Mouse (Mus musculus) lung, postnatal 25 days (tissue): ENCODE results near the gene Asb1.

ENCODE experiments used
- DNase-seq: peaks from one replicate; pipeline ENCODE4 v3.0.0; 2022; ENCODE audit warnings: low spot score

The Asb1 gene

GRCm38 (mm10) chr1:91540271-91540826 is at the start of gene Asb1:
Gene Asb1 (plus strand): TSS chr1:91540544.
- peak; percentile 98 for DNase-seq

GRCm38 (mm10) chr1:91492740-91493139 is 47.6 kb upstream of the Asb1 start:
- no peak for DNase-seq

- no peak for DNase-seq
Observed at GRCm38 (mm10) chr1:91493938-91494337, 46.4 kb upstream of the Asb1 start.

- peak; percentile 94 for DNase-seq
Observed at GRCm38 (mm10) chr1:91494457-91495140, 45.7 kb upstream of the Asb1 start, which contains the start of gene Traf3ip1. Gene Traf3ip1 (plus strand): TSS chr1:91494647.

- no peak for DNase-seq
Observed at GRCm38 (mm10) chr1:91495321-91495720, 45.0 kb upstream of the Asb1 start.

GRCm38 (mm10) chr1:91498579-91498978 is 41.8 kb upstream of the Asb1 start:
- no peak for DNase-seq

- no peak for DNase-seq
Observed at GRCm38 (mm10) chr1:91504615-91505014, 35.7 kb upstream of the Asb1 start.

- no peak for DNase-seq
Observed at GRCm38 (mm10) chr1:91514916-91515315, 25.4 kb upstream of the Asb1 start.

- no peak for DNase-seq
Observed at GRCm38 (mm10) chr1:91515642-91516041, 24.7 kb upstream of the Asb1 start.

- DNase-seq = peak; percentile 56
Observed at GRCm38 (mm10) chr1:91523759-91524158, 16.6 kb upstream of the Asb1 start.

GRCm38 (mm10) chr1:91525838-91526237 is 14.5 kb upstream of the Asb1 start:
- DNase-seq = no peak

- no peak for DNase-seq
Observed at GRCm38 (mm10) chr1:91530166-91530565, 10.2 kb upstream of the Asb1 start.

- no peak for DNase-seq
Observed at GRCm38 (mm10) chr1:91532243-91532642, 8.1 kb upstream of the Asb1 start.

GRCm38 (mm10) chr1:91532892-91533291 is 7.5 kb upstream of the Asb1 start:
- no peak for DNase-seq

- DNase-seq = no peak
Observed at GRCm38 (mm10) chr1:91533483-91533882, 6.9 kb upstream of the Asb1 start.

GRCm38 (mm10) chr1:91533961-91534723 is 6.2 kb upstream of the Asb1 start:
- DNase-seq = no peak

GRCm38 (mm10) chr1:91537786-91538569 is 2.4 kb upstream of the Asb1 start:
- no peak for DNase-seq

GRCm38 (mm10) chr1:91538570-91538929 is 1.8 kb upstream of the Asb1 start:
- no peak for DNase-seq

GRCm38 (mm10) chr1:91539246-91539645 is 1.1 kb upstream of the Asb1 start:
- no peak for DNase-seq

- DNase-seq = no peak
Observed at GRCm38 (mm10) chr1:91539704-91540270, 557 bp upstream of the Asb1 start.

- no peak for DNase-seq
Observed at GRCm38 (mm10) chr1:91541042-91541592, 773 bp downstream of the Asb1 start.

GRCm38 (mm10) chr1:91543974-91544373 is 3.6 kb downstream of the Asb1 start:
- no peak for DNase-seq
